ENCODE assay signal across 15 mouse cellular contexts in the genomic region with DNA sequence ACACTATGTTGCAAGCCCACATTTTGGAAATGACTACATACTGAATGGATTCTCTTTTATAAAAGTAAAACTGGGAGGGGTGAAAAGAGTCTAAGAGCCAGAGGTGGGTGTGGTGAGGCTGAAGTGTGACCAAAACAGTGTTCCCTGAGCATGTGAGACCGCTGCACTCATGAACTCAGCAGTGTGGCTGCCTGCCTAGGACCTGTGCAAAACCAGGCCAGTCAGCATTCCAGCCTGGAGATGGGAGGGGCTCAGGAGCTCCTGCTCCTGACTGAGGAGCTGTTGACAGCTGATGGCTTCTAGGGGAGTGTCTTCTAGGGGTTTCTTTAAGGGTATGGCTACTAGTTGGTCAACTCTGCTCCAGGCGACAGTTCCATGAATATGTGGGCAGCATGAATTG. TPM values are rescaled to one million over a fixed set of nuclear protein-coding genes. Genes with fewer than 3 reads are reported as not detected.
A peak's percentile ranks its signal among the peaks of the same experiment; 100 is the strongest.
DNase-seq lines count a peak whose midpoint lies in the region; ATAC-seq and TF ChIP-seq lines count a peak whose summit lies in the region.
"Had no signal": no experiment of that assay in that cellular context is flagged by ENCODE, and none has a peak within 500 bp of the region (broad histone marks: within the 10 kb centered on the region; RNA-seq: fewer than 3 reads in every experiment).

No protein-coding gene starts in this region.

- peaks cover 2% of the 10 kb centered on the region; the same call in 1 of the 2 replicates for H3K4me1 ChIP-seq in lung, adult 2 months (ENCODE audit: control insufficient read depth, insufficient read depth, low read length)
- H3K4me1 ChIP-seq in heart, embryonic 15.5 days (replicated peaks): 0 out of 2 replicates have a peak, but pooled peaks cover 3% of the 10 kb centered on the region

- no peaks in the 10 kb centered on the region for H3K36me3 ChIP-seq in heart, embryonic 15.5 days
- H3K36me3 ChIP-seq: lung, embryonic 15.5 days had no signal

- no peak overlapping the region for H3K4me2 ChIP-seq in heart, embryonic 15.5 days
- H3K4me2 ChIP-seq: lung, embryonic 15.5 days had no signal

- WGBS in lung, adult 2 months: 51% methylated on average over 2 of the region's 2 CpGs
- 37% methylated on average over 2 of the region's 2 CpGs for WGBS in heart, embryonic 15.5 days

- peak; percentile 62; the same call in 1 of the 2 replicates for ATAC-seq in heart, embryonic 15.5 days (replicated peaks; ENCODE audit: insufficient number of reproducible peaks, insufficient read depth, low FRiP score, low read depth)
- ATAC-seq in activated CD4-positive, CD25-positive, alpha-beta regulatory T cell, adult 4 months: no peak

- H3K9me3 ChIP-seq in heart, embryonic 15.5 days (replicated peaks): no peaks in the 10 kb centered on the region
- H3K9me3 ChIP-seq: lung, embryonic 15.5 days had no signal

- no peak for TF ChIP-seq POLR2A in lung, adult 2 months (IDR thresholded peaks at IDR 0.05; ENCODE audit: borderline replicate concordance, extremely low read depth, low read depth, low read length)

- H3K27ac ChIP-seq in heart, embryonic 15.5 days: no peak overlapping the region
- H3K27ac ChIP-seq: layer of hippocampus, adult 2 months; lung, embryonic 15.5 days had no signal

- DNase-seq in gastrocnemius, adult 18-20 months (ENCODE audit: low spot score): peak; percentile 64
- DNase-seq in gastrocnemius, postnatal 4 days (ENCODE audit: low spot score in 2 of 2): no peak
- peak; percentile 43 to 60 for DNase-seq in lung, adult 18-20 months
- no peak for DNase-seq in lung, adult 2 months
- peak; percentile 63 for DNase-seq in skeletal muscle tissue, adult 2 months (ENCODE audit: low read depth, low spot score)
- DNase-seq in layer of hippocampus, postnatal 36 days: no peak
- DNase-seq: adrenal gland, adult 8-10 months; right cerebral cortex, postnatal 4 days had no signal

- TF ChIP-seq CTCF in lung, adult 2 months (IDR thresholded peaks at IDR 0.05; ENCODE audit: insufficient read depth, low read length): no peak

- H3K27me3 ChIP-seq in heart, embryonic 15.5 days: no peaks in the 10 kb centered on the region
- H3K27me3 ChIP-seq: lung, embryonic 15.5 days had no signal

- no peak overlapping the region for H3K9ac ChIP-seq in heart, embryonic 15.5 days
- H3K9ac ChIP-seq: lung, embryonic 15.5 days had no signal

- H3K4me3 ChIP-seq in lung, adult 2 months (replicated peaks; ENCODE audit: extremely low read depth, low read depth, low read length): no peak overlapping the region
- H3K4me3 ChIP-seq in heart, embryonic 15.5 days: no peak overlapping the region
- H3K4me3 ChIP-seq: layer of hippocampus, adult 2 months; lung, embryonic 15.5 days had no signal

RNA-seq across cellular contexts. Expression of a gene that starts 4.3 kb away (rescaled TPM):
- not detected for total RNA-seq in gastrocnemius, adult 18-20 months (2021)
- total RNA-seq in gastrocnemius, postnatal 4 days (2021): not detected
- polyA plus RNA-seq in lung, adult 2 months (2012; rRNA removed): not detected in 2 replicates
- not detected in 2 replicates for polyA plus RNA-seq in heart, embryonic 15.5 days (2015; fragmentation: Nextera tagmentation; extraction: Ambion mirVana)
- 1 to 10 TPM; 6.6 to 8.8 TPM for total RNA-seq in layer of hippocampus, postnatal 36 days (2021)
- polyA plus RNA-seq in activated CD4-positive, CD25-positive, alpha-beta regulatory T cell, adult 4 months (2017; shearing (Covaris generic)): not detected
- total RNA-seq: adrenal gland, adult 8-10 months; common myeloid progenitor, adult 5-6 weeks; MEL had no signal
- polyA plus RNA-seq: gonadal fat pad, adult 2 months; lung, embryonic 15.5 days had no signal

RNA-seq across cellular contexts. Expression of a gene that starts 7.9 kb away (rescaled TPM):
- 10 to 100 TPM; 11.1 to 15.5 TPM for total RNA-seq in gastrocnemius, adult 18-20 months (2021)
- total RNA-seq in gastrocnemius, postnatal 4 days (2021): 10 to 100 TPM; 13.7 to 14.4 TPM
- polyA plus RNA-seq in lung, adult 2 months (2012; rRNA removed): 2.3 and 2.5 TPM in 2 replicates
- polyA plus RNA-seq in heart, embryonic 15.5 days (2015; fragmentation: Nextera tagmentation; extraction: Ambion mirVana): 5.1 and 5.3 TPM in 2 replicates
- 10 to 100 TPM in 1 of 2 experiments, 1 to 10 TPM in 1; 9.7 to 10.6 TPM for total RNA-seq in layer of hippocampus, postnatal 36 days (2021)
- polyA plus RNA-seq in activated CD4-positive, CD25-positive, alpha-beta regulatory T cell, adult 4 months (2017; shearing (Covaris generic)): 10 to 100 TPM; 12.1 to 13.0 TPM

RNA-seq across cellular contexts. Expression of a gene that starts 30.1 kb away (rescaled TPM):
- 10 to 100 TPM; 12.8 to 13.4 TPM for total RNA-seq in gastrocnemius, adult 18-20 months (2021)
- 10 to 100 TPM; 15.1 to 16.7 TPM for total RNA-seq in gastrocnemius, postnatal 4 days (2021)
- polyA plus RNA-seq in lung, adult 2 months (2012; rRNA removed): 7.2 and 8.9 TPM in 2 replicates
- polyA plus RNA-seq in heart, embryonic 15.5 days (2015; fragmentation: Nextera tagmentation; extraction: Ambion mirVana): 16.4 and 17.5 TPM in 2 replicates
- 10 to 100 TPM; 44.5 to 45.3 TPM for total RNA-seq in layer of hippocampus, postnatal 36 days (2021)
- polyA plus RNA-seq in activated CD4-positive, CD25-positive, alpha-beta regulatory T cell, adult 4 months (2017; shearing (Covaris generic)): 10 to 100 TPM; 11.5 to 14.5 TPM

Comparison
In these comparisons a context has a peak if more than half of its experiments do, and no peak if none do; other contexts are left out.
1. DNase-seq: peak in gastrocnemius, adult 18-20 months (single experiment), lung, adult 18-20 months (2 of 2) and skeletal muscle tissue, adult 2 months (single experiment); none in gastrocnemius, postnatal 4 days (0 of 2), lung, adult 2 months (single experiment) and layer of hippocampus, postnatal 36 days (0 of 2).
2. RNA of a gene that starts 4.3 kb away (total RNA-seq): 6.6 to 8.8 TPM in layer of hippocampus, postnatal 36 days; not detected in gastrocnemius, postnatal 4 days and not detected in gastrocnemius, adult 18-20 months; every median in the first group is over 4 times any median in the second.